14 mouse cellular contexts compared by ENCODE assay signal in genomic region chr19:46313591-46313990, GRCm38 (mm10). TPM values are rescaled to one million over a fixed set of nuclear protein-coding genes. Genes with fewer than 3 reads are reported as not detected.
DNase-seq lines count a peak whose midpoint lies in the region; ATAC-seq and TF ChIP-seq lines count a peak whose summit lies in the region.
"Had no signal": no experiment of that assay in that cellular context is flagged by ENCODE, and none has a peak within 500 bp of the region (broad histone marks: within the 10 kb centered on the region; RNA-seq: fewer than 3 reads in every experiment).

No protein-coding gene starts in this region.

- peak; percentile 54 for DNase-seq in midbrain, embryonic 11.5 days (ENCODE audit: low spot score, missing footprints)
- peak; percentile 7 for DNase-seq in embryonic facial prominence, embryonic 10.5 days (ENCODE audit: low spot score)
- no peak for DNase-seq in liver, postnatal 0 days
- DNase-seq: adrenal gland, postnatal 10 days; layer of hippocampus, postnatal 36 days; retina, postnatal 1 day had no signal

- H3K27ac ChIP-seq in midbrain, embryonic 11.5 days (ENCODE audit: low read depth, low read length) = no peak overlapping the region
- no peak overlapping the region for H3K27ac ChIP-seq in midbrain, embryonic 13.5 days
- no peak overlapping the region for H3K27ac ChIP-seq in embryonic facial prominence, embryonic 10.5 days (replicated peaks)
- no peak overlapping the region for H3K27ac ChIP-seq in liver, postnatal 0 days (ENCODE audit: low read depth)
- H3K27ac ChIP-seq in intestine, postnatal 0 days (ENCODE audit: low read depth, low read length) = no peak overlapping the region
- H3K27ac ChIP-seq: embryonic facial prominence, embryonic 15.5 days; hindbrain, embryonic 12.5 days had no signal

- 65% methylated on average over 6 of the region's 6 CpGs for WGBS in midbrain, embryonic 11.5 days
- whole genome bisulfite sequencing in midbrain, embryonic 13.5 days = 73% methylated on average over 6 of the region's 6 CpGs
- 76% methylated on average over 6 of the region's 6 CpGs for WGBS in embryonic facial prominence, embryonic 10.5 days
- WGBS in liver, postnatal 0 days (ENCODE audit: insufficient replicate concordance) = 82% methylated on average over 6 of the region's 6 CpGs
- 75% methylated on average over 6 of the region's 6 CpGs for WGBS in intestine, postnatal 0 days

- peaks cover 97% of the 10 kb centered on the region for H3K4me1 ChIP-seq in erythroblast, embryonic 14.5 days (ENCODE audit: control insufficient read depth)
- H3K4me1 ChIP-seq in midbrain, embryonic 11.5 days (ENCODE audit: control insufficient read depth, insufficient read depth, low read length) = peaks cover 11% of the 10 kb centered on the region
- peaks cover 40% of the 10 kb centered on the region for H3K4me1 ChIP-seq in midbrain, embryonic 13.5 days (replicated peaks)
- H3K4me1 ChIP-seq in embryonic facial prominence, embryonic 10.5 days = peaks cover 38% of the 10 kb centered on the region
- peaks cover 45% of the 10 kb centered on the region for H3K4me1 ChIP-seq in liver, postnatal 0 days (ENCODE audit: insufficient read depth)
- 0 out of 2 replicates have a peak, but pooled peaks cover 7% of the 10 kb centered on the region for H3K4me1 ChIP-seq in intestine, postnatal 0 days (replicated peaks; ENCODE audit: control insufficient read depth, insufficient read depth, low read length)

- no peak for TF ChIP-seq CTCF in liver, postnatal 0 days (IDR thresholded peaks at IDR 0.05; ENCODE audit: low read depth)
- TF ChIP-seq CTCF in intestine, postnatal 0 days (IDR thresholded peaks at IDR 0.05; ENCODE audit: low read depth) = no peak

- peaks cover 52% of the 10 kb centered on the region for H3K36me3 ChIP-seq in erythroblast, embryonic 14.5 days (ENCODE audit: control insufficient read depth)
- H3K36me3 ChIP-seq in midbrain, embryonic 11.5 days (ENCODE audit: control insufficient read depth, insufficient read depth, low read length) = no peaks in the 10 kb centered on the region
- peaks cover 41% of the 10 kb centered on the region for H3K36me3 ChIP-seq in midbrain, embryonic 13.5 days
- H3K36me3 ChIP-seq in embryonic facial prominence, embryonic 10.5 days (replicated peaks) = peaks cover 27% of the 10 kb centered on the region
- H3K36me3 ChIP-seq in liver, postnatal 0 days (replicated peaks; ENCODE audit: insufficient read depth, low read length) = peaks cover 14% of the 10 kb centered on the region
- peaks cover 27% of the 10 kb centered on the region for H3K36me3 ChIP-seq in intestine, postnatal 0 days (ENCODE audit: control insufficient read depth, insufficient read depth)

- H3K9ac ChIP-seq in midbrain, embryonic 11.5 days (ENCODE audit: low read length) = no peak overlapping the region
- no peak overlapping the region for H3K9ac ChIP-seq in midbrain, embryonic 13.5 days (replicated peaks)
- no peak overlapping the region for H3K9ac ChIP-seq in liver, postnatal 0 days (replicated peaks)
- no peak overlapping the region for H3K9ac ChIP-seq in intestine, postnatal 0 days (ENCODE audit: low read depth, low read length)
- H3K9ac ChIP-seq: embryonic facial prominence, embryonic 15.5 days; hindbrain, embryonic 12.5 days had no signal

- peaks cover 9% of the 10 kb centered on the region for H3K9me3 ChIP-seq in erythroblast, embryonic 14.5 days (ENCODE audit: control insufficient read depth, low read length)
- H3K9me3 ChIP-seq in midbrain, embryonic 11.5 days (ENCODE audit: control insufficient read depth, low read length) = no peaks in the 10 kb centered on the region
- no peaks in the 10 kb centered on the region for H3K9me3 ChIP-seq in midbrain, embryonic 13.5 days
- H3K9me3 ChIP-seq in embryonic facial prominence, embryonic 10.5 days = no peaks in the 10 kb centered on the region
- H3K9me3 ChIP-seq in liver, postnatal 0 days (ENCODE audit: low read length) = no peaks in the 10 kb centered on the region
- H3K9me3 ChIP-seq in intestine, postnatal 0 days (ENCODE audit: control insufficient read depth) = no peaks in the 10 kb centered on the region
- H3K9me3 ChIP-seq: embryonic facial prominence, embryonic 15.5 days; hindbrain, embryonic 12.5 days had no signal

- no peak for ATAC-seq in erythroblast, adult 5-6 weeks (replicated peaks; ENCODE audit: low FRiP score, poor library complexity, severe bottlenecking)
- no peak for ATAC-seq in midbrain, embryonic 11.5 days (ENCODE audit: low FRiP score)
- no peak for ATAC-seq in midbrain, embryonic 13.5 days
- no peak for ATAC-seq in liver, postnatal 0 days
- ATAC-seq in intestine, postnatal 0 days = no peak
- ATAC-seq: forebrain, embryonic 14.5 days; inflammation-experienced regulatory T-cells, adult 6 months had no signal

- no peak for TF ChIP-seq EP300 in liver, postnatal 0 days (IDR thresholded peaks at IDR 0.05; ENCODE audit: low read depth)

- no peak overlapping the region for H3K4me2 ChIP-seq in midbrain, embryonic 11.5 days
- H3K4me2 ChIP-seq in midbrain, embryonic 13.5 days (replicated peaks) = no peak overlapping the region
- peak overlapping the region; percentile 62 for H3K4me2 ChIP-seq in liver, postnatal 0 days (ENCODE audit: low read depth, low read length)
- no peak overlapping the region for H3K4me2 ChIP-seq in intestine, postnatal 0 days (replicated peaks; ENCODE audit: low read depth)
- H3K4me2 ChIP-seq: embryonic facial prominence, embryonic 15.5 days had no signal

- peak overlapping the region; percentile 64 for H3K4me3 ChIP-seq in erythroblast, embryonic 14.5 days (replicated peaks)
- no peak overlapping the region for H3K4me3 ChIP-seq in midbrain, embryonic 11.5 days (ENCODE audit: low read depth, low read length)
- H3K4me3 ChIP-seq in midbrain, embryonic 13.5 days (replicated peaks) = no peak overlapping the region
- no peak overlapping the region for H3K4me3 ChIP-seq in embryonic facial prominence, embryonic 10.5 days
- H3K4me3 ChIP-seq in liver, postnatal 0 days (ENCODE audit: low read depth, low read length) = no peak overlapping the region
- H3K4me3 ChIP-seq in intestine, postnatal 0 days (ENCODE audit: low read depth, low read length) = no peak overlapping the region
- H3K4me3 ChIP-seq: embryonic facial prominence, embryonic 15.5 days; hindbrain, embryonic 12.5 days had no signal

- peaks cover 35% of the 10 kb centered on the region for H3K27me3 ChIP-seq in erythroblast, embryonic 14.5 days (ENCODE audit: control insufficient read depth)
- peaks cover 57% of the 10 kb centered on the region for H3K27me3 ChIP-seq in midbrain, embryonic 11.5 days (ENCODE audit: control insufficient read depth, insufficient read depth, low read length)
- peaks cover 70% of the 10 kb centered on the region for H3K27me3 ChIP-seq in midbrain, embryonic 13.5 days
- H3K27me3 ChIP-seq in embryonic facial prominence, embryonic 10.5 days (replicated peaks; ENCODE audit: low read depth, poor library complexity, severe bottlenecking) = peaks cover 98% of the 10 kb centered on the region
- H3K27me3 ChIP-seq in liver, postnatal 0 days (ENCODE audit: insufficient read depth, low read length) = peaks cover 43% of the 10 kb centered on the region
- H3K27me3 ChIP-seq in intestine, postnatal 0 days (replicated peaks; ENCODE audit: control insufficient read depth, insufficient read depth, low read length) = peaks cover 36% of the 10 kb centered on the region

RNA-seq across cellular contexts. Expression of gene Nfkb2, which starts 9.5 kb away (rescaled TPM):
- polyA plus RNA-seq in erythroblast, embryonic 14.5 days (2012) = 5.5 and 7.4 TPM in 2 replicates
- 0.96 and 1.0 TPM in 2 replicates for total RNA-seq in erythroblast, adult 5-6 weeks (2015; ENCODE audit: low replicate concordance)
- total RNA-seq in erythroblast, adult 5-6 weeks (2017; ENCODE audit: low replicate concordance) = 2.8 and 3.1 TPM in 2 replicates
- polyA plus RNA-seq in midbrain, embryonic 11.5 days (2014; fragmentation: Nextera tagmentation; extraction: Ambion mirVana) = 3.2 and 3.9 TPM in 2 replicates
- 1.8 and 2.3 TPM in 2 replicates for polyA plus RNA-seq in midbrain, embryonic 13.5 days (2015; fragmentation: Nextera tagmentation; extraction: Ambion mirVana)
- polyA plus RNA-seq in embryonic facial prominence, embryonic 10.5 days (2016; fragmentation: Nextera tagmentation; extraction: Ambion mirVana) = 5.6 and 5.7 TPM in 2 replicates
- polyA plus RNA-seq in liver, postnatal 0 days (2015; fragmentation: Nextera tagmentation; extraction: Ambion mirVana) = 2.9 and 3.5 TPM in 2 replicates
- 6.1 and 6.7 TPM in 2 replicates for polyA plus RNA-seq in intestine, postnatal 0 days (2015; fragmentation: Nextera tagmentation; extraction: Ambion mirVana)

RNA-seq across cellular contexts. Expression of gene Psd, which starts 13.4 kb away (rescaled TPM):
- polyA plus RNA-seq in erythroblast, embryonic 14.5 days (2012) = 7.6 and 8.3 TPM in 2 replicates
- 0.63 TPM in 1 of 2 replicates, not detected in the other for total RNA-seq in erythroblast, adult 5-6 weeks (2015; ENCODE audit: low replicate concordance)
- 0.70 TPM in 1 of 2 replicates, not detected in the other for total RNA-seq in erythroblast, adult 5-6 weeks (2017; ENCODE audit: low replicate concordance)
- 10.7 and 11.0 TPM in 2 replicates for polyA plus RNA-seq in midbrain, embryonic 11.5 days (2014; fragmentation: Nextera tagmentation; extraction: Ambion mirVana)
- polyA plus RNA-seq in midbrain, embryonic 13.5 days (2015; fragmentation: Nextera tagmentation; extraction: Ambion mirVana) = 61.7 and 69.0 TPM in 2 replicates
- polyA plus RNA-seq in embryonic facial prominence, embryonic 10.5 days (2016; fragmentation: Nextera tagmentation; extraction: Ambion mirVana) = 2.5 and 3.5 TPM in 2 replicates
- polyA plus RNA-seq in liver, postnatal 0 days (2015; fragmentation: Nextera tagmentation; extraction: Ambion mirVana) = 1.9 and 2.0 TPM in 2 replicates
- polyA plus RNA-seq in intestine, postnatal 0 days (2015; fragmentation: Nextera tagmentation; extraction: Ambion mirVana) = 27.1 and 30.1 TPM in 2 replicates

RNA-seq across cellular contexts. Expression of gene Fbxl15, which starts 14.4 kb away (rescaled TPM):
- 10.4 and 12.7 TPM in 2 replicates for polyA plus RNA-seq in erythroblast, embryonic 14.5 days (2012)
- total RNA-seq in erythroblast, adult 5-6 weeks (2015; ENCODE audit: low replicate concordance) = not detected in 2 replicates
- total RNA-seq in erythroblast, adult 5-6 weeks (2017; ENCODE audit: low replicate concordance) = not detected in 2 replicates
- 20.0 and 25.5 TPM in 2 replicates for polyA plus RNA-seq in midbrain, embryonic 11.5 days (2014; fragmentation: Nextera tagmentation; extraction: Ambion mirVana)
- 40.8 and 44.2 TPM in 2 replicates for polyA plus RNA-seq in midbrain, embryonic 13.5 days (2015; fragmentation: Nextera tagmentation; extraction: Ambion mirVana)
- 17.1 and 17.2 TPM in 2 replicates for polyA plus RNA-seq in embryonic facial prominence, embryonic 10.5 days (2016; fragmentation: Nextera tagmentation; extraction: Ambion mirVana)
- 8.6 and 8.8 TPM in 2 replicates for polyA plus RNA-seq in liver, postnatal 0 days (2015; fragmentation: Nextera tagmentation; extraction: Ambion mirVana)
- polyA plus RNA-seq in intestine, postnatal 0 days (2015; fragmentation: Nextera tagmentation; extraction: Ambion mirVana) = 22.0 and 25.3 TPM in 2 replicates

RNA-seq across cellular contexts. Expression of gene Cuedc2, which starts 24.9 kb away (rescaled TPM):
- 15.7 and 17.4 TPM in 2 replicates for polyA plus RNA-seq in erythroblast, embryonic 14.5 days (2012)
- 8.1 and 8.4 TPM in 2 replicates for total RNA-seq in erythroblast, adult 5-6 weeks (2015; ENCODE audit: low replicate concordance)
- 23.6 and 39.4 TPM in 2 replicates for total RNA-seq in erythroblast, adult 5-6 weeks (2017; ENCODE audit: low replicate concordance)
- polyA plus RNA-seq in midbrain, embryonic 11.5 days (2014; fragmentation: Nextera tagmentation; extraction: Ambion mirVana) = 215 and 221 TPM in 2 replicates
- 290 TPM in 2 replicates for polyA plus RNA-seq in midbrain, embryonic 13.5 days (2015; fragmentation: Nextera tagmentation; extraction: Ambion mirVana)
- polyA plus RNA-seq in embryonic facial prominence, embryonic 10.5 days (2016; fragmentation: Nextera tagmentation; extraction: Ambion mirVana) = 204 and 208 TPM in 2 replicates
- 52.4 and 53.8 TPM in 2 replicates for polyA plus RNA-seq in liver, postnatal 0 days (2015; fragmentation: Nextera tagmentation; extraction: Ambion mirVana)
- polyA plus RNA-seq in intestine, postnatal 0 days (2015; fragmentation: Nextera tagmentation; extraction: Ambion mirVana) = 78.8 and 80.0 TPM in 2 replicates

RNA-seq across cellular contexts. Expression of gene Mfsd13a, which starts 27.3 kb away (rescaled TPM):
- 0.20 and 0.73 TPM in 2 replicates for polyA plus RNA-seq in erythroblast, embryonic 14.5 days (2012)
- total RNA-seq in erythroblast, adult 5-6 weeks (2015; ENCODE audit: low replicate concordance) = 5.4 and 9.6 TPM in 2 replicates
- 1.4 and 1.8 TPM in 2 replicates for total RNA-seq in erythroblast, adult 5-6 weeks (2017; ENCODE audit: low replicate concordance)
- polyA plus RNA-seq in midbrain, embryonic 11.5 days (2014; fragmentation: Nextera tagmentation; extraction: Ambion mirVana) = 4.3 and 5.5 TPM in 2 replicates
- polyA plus RNA-seq in midbrain, embryonic 13.5 days (2015; fragmentation: Nextera tagmentation; extraction: Ambion mirVana) = 7.8 and 9.2 TPM in 2 replicates
- polyA plus RNA-seq in embryonic facial prominence, embryonic 10.5 days (2016; fragmentation: Nextera tagmentation; extraction: Ambion mirVana) = 8.0 and 8.4 TPM in 2 replicates
- 3.4 and 3.9 TPM in 2 replicates for polyA plus RNA-seq in liver, postnatal 0 days (2015; fragmentation: Nextera tagmentation; extraction: Ambion mirVana)
- 11.8 and 12.7 TPM in 2 replicates for polyA plus RNA-seq in intestine, postnatal 0 days (2015; fragmentation: Nextera tagmentation; extraction: Ambion mirVana)
